Mouse (Mus musculus) gonadal fat pad, adult 2 months (tissue): ENCODE results near the gene 5830473C10Rik. TPM values are rescaled to one million over a fixed set of nuclear protein-coding genes. Genes with fewer than 3 reads are reported as not detected.

ENCODE experiments used
- DNase-seq: peaks from one replicate; pipeline ENCODE4 v3.0.0-alpha.2; 2012; ENCODE audit warnings: low read depth
- polyA plus RNA-seq: library from polyadenylated mRNA; depleted of rRNA; stranded (reverse); fragments of >200 nt; gene quantifications from 2 replicates; pipeline ENCODE4 v1.2.3, GENCODE M21; 2012; rRNA removed

Gene 5830473C10Rik
- 0.14 TPM in 2 replicates for polyA plus RNA-seq

- no peak for DNase-seq
Observed at GRCm38 (mm10) chr5:90560743-90561142, at the start of gene 5830473C10Rik. TSS of gene 5830473C10Rik (plus strand) at chr5:90561107.

- DNase-seq, result no peak
Observed at GRCm38 (mm10) chr5:90512288-90512955, 48.5 kb upstream of the 5830473C10Rik start.

GRCm38 (mm10) chr5:90515561-90515960 lies 45.3 kb upstream of the 5830473C10Rik start:
- no peak for DNase-seq

GRCm38 (mm10) chr5:90518356-90519100 lies 42.4 kb upstream of the 5830473C10Rik start, which contains the start of gene Afm:
TSS of gene Afm (plus strand) at chr5:90518932.
- DNase-seq, result no peak

GRCm38 (mm10) chr5:90551191-90551590 lies 9.7 kb upstream of the 5830473C10Rik start:
- DNase-seq, result no peak

GRCm38 (mm10) chr5:90556052-90556451 lies 4.9 kb upstream of the 5830473C10Rik start:
- no peak for DNase-seq

- DNase-seq, result no peak
Observed at GRCm38 (mm10) chr5:90561721-90562275, 891 bp downstream of the 5830473C10Rik start.

- DNase-seq, result no peak
Observed at GRCm38 (mm10) chr5:90562880-90563279, 2.0 kb downstream of the 5830473C10Rik start.

- no peak for DNase-seq
Observed at GRCm38 (mm10) chr5:90564161-90564560, 3.3 kb downstream of the 5830473C10Rik start.

GRCm38 (mm10) chr5:90565205-90565604 lies 4.3 kb downstream of the 5830473C10Rik start:
- DNase-seq, result no peak

- DNase-seq, result no peak
Observed at GRCm38 (mm10) chr5:90567788-90568187, 6.9 kb downstream of the 5830473C10Rik start.

- DNase-seq, result no peak
Observed at GRCm38 (mm10) chr5:90568338-90568737, 7.4 kb downstream of the 5830473C10Rik start.

- no peak for DNase-seq
Observed at GRCm38 (mm10) chr5:90571216-90571615, 10.3 kb downstream of the 5830473C10Rik start.

- no peak for DNase-seq
Observed at GRCm38 (mm10) chr5:90577751-90578150, 16.8 kb downstream of the 5830473C10Rik start.

- no peak for DNase-seq
Observed at GRCm38 (mm10) chr5:90579556-90579955, 18.6 kb downstream of the 5830473C10Rik start.

GRCm38 (mm10) chr5:90582179-90582578 lies 21.3 kb downstream of the 5830473C10Rik start:
- no peak for DNase-seq

GRCm38 (mm10) chr5:90584799-90585198 lies 23.9 kb downstream of the 5830473C10Rik start:
- no peak for DNase-seq

- DNase-seq, result no peak
Observed at GRCm38 (mm10) chr5:90586511-90586910, 25.6 kb downstream of the 5830473C10Rik start.

GRCm38 (mm10) chr5:90588104-90588503 lies 27.2 kb downstream of the 5830473C10Rik start:
- no peak for DNase-seq

GRCm38 (mm10) chr5:90588708-90589595 lies 28.0 kb downstream of the 5830473C10Rik start:
- no peak for DNase-seq

- no peak for DNase-seq
Observed at GRCm38 (mm10) chr5:90590676-90591075, 29.8 kb downstream of the 5830473C10Rik start.

GRCm38 (mm10) chr5:90591936-90592335 lies 31.0 kb downstream of the 5830473C10Rik start:
- DNase-seq, result no peak
